Mouse (Mus musculus) c-Kit-positive CD71-positive TER-119-positive erythroid progenitor cells, embryonic 14.5 days (primary cell): Measurements from ENCODE around the gene Mdn1.

Experiments used
- DNase-seq: peaks from one replicate; pipeline ENCODE4 v3.0.0-alpha.2; 2013; ENCODE audit warnings: low spot score

The Mdn1 gene

GRCm38 (mm10) chr4:32787110-32787509 is 130.2 kb downstream of the Mdn1 start:
- DNase-seq: no peak

DNA sequence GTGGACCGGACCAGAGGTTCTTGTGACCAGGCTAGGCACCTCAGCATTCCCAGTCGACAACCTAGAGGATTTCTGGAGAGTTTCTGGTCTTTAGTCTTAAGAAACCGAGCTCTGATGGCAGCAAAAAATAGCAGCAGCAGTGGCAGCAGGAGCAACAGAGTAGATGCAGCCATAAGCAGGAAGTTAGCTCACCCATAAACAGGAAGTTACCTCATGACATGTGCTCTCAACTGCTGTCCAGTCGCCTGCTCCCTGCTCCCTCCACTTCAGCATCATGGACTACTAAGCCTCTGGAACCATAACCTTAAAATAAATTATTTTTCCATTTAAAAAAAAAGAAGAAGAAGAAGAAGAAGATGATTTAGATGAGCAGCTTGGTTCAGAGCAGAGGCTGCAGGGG is 132.1 kb downstream of the Mdn1 start:
- DNase-seq: no peak

GRCm38 (mm10) chr4:32798976-32799375 is 142.1 kb downstream of the Mdn1 start:
- DNase-seq: no peak

GRCm38 (mm10) chr4:32799966-32800576 is 143.2 kb downstream of the Mdn1 start, which contains the start of gene Lyrm2:
Gene Lyrm2 (plus strand): TSS chr4:32800253.
- DNase-seq: peak; percentile 71

DNA sequence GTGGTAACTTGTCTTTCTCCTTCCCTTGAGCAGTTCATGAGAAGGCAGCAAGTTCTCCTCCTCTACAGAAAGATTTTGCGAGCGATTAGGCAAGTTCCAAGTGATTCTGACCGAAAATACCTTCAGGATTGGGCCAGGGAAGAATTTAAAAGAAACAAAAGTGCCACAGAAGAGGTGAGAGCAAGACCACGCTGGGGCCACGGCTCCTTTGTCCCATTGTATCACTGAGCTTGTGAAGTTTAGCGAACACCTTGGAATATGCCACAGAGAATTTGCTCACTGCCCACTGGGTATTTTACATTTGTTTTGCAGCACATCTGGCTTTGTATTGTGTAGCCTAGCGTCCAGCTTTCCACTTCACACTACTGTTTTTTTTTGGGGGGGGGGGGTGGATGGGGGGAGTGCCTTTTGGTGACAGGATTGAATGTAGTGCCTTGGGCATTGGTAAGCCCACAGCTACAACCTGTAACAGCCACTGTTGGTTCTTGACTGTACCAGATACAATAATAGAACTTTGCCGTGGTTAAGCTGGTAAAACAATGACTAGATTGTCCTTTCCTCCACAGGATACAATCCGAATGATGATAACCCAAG is 143.8 kb downstream of the Mdn1 start:
- DNase-seq: no peak

- no peak for DNase-seq
Observed at GRCm38 (mm10) chr4:32817478-32817877, 160.6 kb downstream of the Mdn1 start.

GRCm38 (mm10) chr4:32820676-32821075 is 163.8 kb downstream of the Mdn1 start:
- DNase-seq: no peak

DNA sequence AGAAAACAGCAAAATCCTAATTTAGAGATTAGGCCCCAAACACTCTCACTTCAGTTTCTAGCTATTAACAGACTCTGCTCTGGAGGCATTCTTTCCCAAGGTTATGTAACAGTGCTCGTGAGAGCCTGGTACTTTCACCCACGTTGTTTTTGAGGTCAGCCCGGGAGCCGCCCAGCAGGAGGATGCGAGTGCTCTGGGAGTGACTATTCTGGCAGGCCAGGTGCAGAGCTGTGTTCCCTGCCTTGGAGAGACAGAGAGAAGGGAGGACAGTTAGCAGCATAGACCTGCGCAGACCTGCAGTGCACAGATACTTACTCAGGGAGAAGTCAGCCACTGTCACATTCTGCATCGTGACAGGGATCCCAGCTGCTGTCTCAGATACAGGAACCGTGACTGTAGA is 167.3 kb downstream of the Mdn1 start:
- DNase-seq: no peak
